Mouse (Mus musculus): ENCODE measurements around the gene Prom2. TPM values are rescaled to one million over a fixed set of nuclear protein-coding genes. Genes with fewer than 3 reads are reported as not detected.
A peak's percentile ranks its signal among the peaks of the same experiment; 100 is the strongest.

Gene Prom2
- total RNA-seq, 2 experiments from 2014 or later = 0.38 TPM; not detected in 1

- no peak for DNase-seq (ENCODE audit: low spot score in 2 of 2)
Measured at GRCm38 (mm10) chr2:127525004-127525775, 16.1 kb downstream of the Prom2 start.

DNA sequence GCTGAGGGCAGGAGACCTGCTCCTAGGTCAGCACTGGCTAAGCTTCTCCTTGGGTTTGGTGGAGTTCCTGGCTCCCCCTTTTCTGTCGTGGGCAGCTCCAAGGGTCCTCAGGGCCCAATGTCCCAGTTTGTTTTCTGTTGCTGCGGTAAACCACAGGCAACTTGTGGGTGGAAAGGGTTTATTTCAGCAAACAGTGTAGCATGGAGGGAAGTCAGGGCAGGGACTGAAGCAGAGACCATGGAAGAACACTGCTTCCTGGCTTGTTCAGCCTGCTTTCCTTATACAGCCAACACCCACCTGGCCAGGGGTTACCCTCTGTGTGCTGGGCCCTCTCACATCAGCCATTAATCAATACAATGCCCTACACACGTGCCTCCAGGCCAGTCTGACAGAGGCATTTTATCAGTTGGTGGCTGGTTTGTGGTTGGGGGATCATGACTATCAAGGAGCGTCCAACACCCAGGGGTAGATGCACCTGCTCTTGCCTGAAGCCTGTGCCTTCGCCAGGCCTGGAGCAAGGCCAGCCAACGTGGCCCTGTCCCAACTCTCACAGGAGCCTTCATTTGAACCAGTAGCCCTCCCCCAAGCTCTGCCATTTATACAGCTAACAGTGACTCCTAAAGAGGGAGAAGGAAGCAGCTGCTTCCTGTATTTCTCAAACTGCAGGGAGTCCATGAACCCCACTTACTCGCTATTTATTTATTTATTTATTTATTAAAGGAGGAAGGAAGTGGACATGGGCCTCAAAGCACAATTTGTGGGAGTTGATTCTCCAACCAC lies 17.1 kb downstream of the Prom2 start:
- peak in 1 of 2 experiments; percentile 59 for DNase-seq (ENCODE audit: low spot score in 2 of 2)

- DNase-seq (ENCODE audit: low spot score in 2 of 2) = peak; percentile 76 to 82
Measured at GRCm38 (mm10) chr2:127522006-127522441, 19.2 kb downstream of the Prom2 start, which contains the start of gene Kcnip3. Kcnip3 (minus strand) TSS chr2:127522094.

- DNase-seq (ENCODE audit: low spot score in 2 of 2) = peak; percentile 62 to 76
Measured at GRCm38 (mm10) chr2:127521172-127522005, 19.9 kb downstream of the Prom2 start.

- DNase-seq (ENCODE audit: low spot score in 2 of 2) = no peak
Measured at GRCm38 (mm10) chr2:127520123-127520522, 21.1 kb downstream of the Prom2 start.

- no peak for DNase-seq (ENCODE audit: low spot score in 2 of 2)
Measured at GRCm38 (mm10) chr2:127519308-127519707, 22.0 kb downstream of the Prom2 start.

DNA sequence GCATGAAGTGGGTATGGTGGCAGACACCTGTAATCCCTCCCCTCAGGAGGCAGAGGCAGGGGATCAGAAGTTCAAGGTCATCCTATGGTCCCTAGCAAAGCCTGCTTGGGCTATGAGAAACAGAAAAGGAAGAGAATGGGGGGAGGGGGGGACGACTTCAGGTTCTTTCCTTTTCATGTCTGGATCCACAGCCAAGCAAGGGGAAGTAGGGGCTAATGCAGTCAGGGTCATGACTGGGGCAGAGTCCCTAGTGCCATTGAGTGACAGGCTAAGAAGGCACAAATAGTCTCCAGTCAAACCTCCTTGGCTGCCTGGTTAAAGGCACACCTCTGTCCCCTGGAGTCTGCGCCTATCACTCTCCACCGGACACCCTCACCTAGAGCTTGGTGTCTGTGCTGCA lies 22.4 kb downstream of the Prom2 start:
- no peak for DNase-seq (ENCODE audit: low spot score in 2 of 2)

DNA sequence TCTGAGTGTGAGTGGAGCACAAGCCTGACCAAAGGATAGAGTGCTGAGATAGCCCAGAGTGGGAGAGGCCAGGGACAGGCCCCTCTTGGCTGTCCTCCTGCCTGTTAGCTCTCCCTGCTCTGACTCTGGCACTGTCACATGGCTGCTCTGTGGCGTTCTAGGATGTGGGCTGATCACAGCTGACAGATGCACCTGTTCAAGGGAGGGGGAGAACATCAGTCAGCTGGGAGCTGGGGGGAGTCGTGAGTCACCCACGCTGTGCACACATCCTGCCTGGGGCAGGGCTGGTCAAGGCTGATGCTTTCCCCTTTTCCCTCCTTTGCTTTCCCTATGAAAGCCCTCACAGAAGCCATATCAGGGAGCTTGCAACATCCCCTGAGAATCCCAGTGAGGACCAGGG lies 23.0 kb downstream of the Prom2 start:
- DNase-seq (ENCODE audit: low spot score in 2 of 2) = no peak

GRCm38 (mm10) chr2:127517081-127517480 lies 24.2 kb downstream of the Prom2 start:
- DNase-seq (ENCODE audit: low spot score in 2 of 2) = peak in 1 of 2 experiments; percentile 53

DNA sequence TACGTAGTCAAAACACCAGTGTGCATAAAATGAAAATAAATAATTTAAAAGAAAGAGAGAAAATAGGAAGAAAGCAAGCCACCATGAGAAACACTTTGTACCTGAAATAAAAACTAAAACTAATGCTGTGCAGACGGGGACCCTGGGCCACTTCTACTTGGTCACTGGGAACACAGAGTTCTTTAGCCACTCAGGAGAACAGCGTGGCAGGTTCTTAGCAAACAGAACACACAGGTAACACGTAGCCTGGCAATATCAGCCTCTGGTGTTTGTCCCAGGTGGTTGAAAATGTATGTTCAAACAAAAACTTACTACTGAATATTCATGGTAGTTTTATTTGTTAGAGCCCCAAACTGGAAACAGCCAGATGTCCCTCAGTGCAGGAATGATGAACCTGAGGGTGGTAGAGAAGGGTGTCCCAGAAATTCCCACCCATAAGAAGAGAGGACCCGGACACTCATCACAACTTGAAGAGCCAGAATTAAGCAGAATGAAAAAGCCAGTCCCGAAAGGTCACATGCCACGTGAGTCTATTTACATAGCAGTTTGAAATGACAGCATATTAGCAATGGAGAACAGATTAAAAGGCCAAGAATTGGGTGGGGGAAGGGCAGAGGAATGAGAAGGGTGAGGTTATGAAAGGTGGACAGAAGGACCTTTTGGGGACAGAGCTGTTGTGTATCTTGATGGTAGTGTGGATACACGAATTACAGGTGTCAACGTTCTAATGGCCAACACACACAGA lies 26.7 kb downstream of the Prom2 start:
- no peak for DNase-seq (ENCODE audit: low spot score in 2 of 2)

GRCm38 (mm10) chr2:127513244-127513643 lies 28.0 kb downstream of the Prom2 start:
- DNase-seq (ENCODE audit: low spot score in 2 of 2) = no peak

- DNase-seq (ENCODE audit: low spot score in 2 of 2) = no peak
Measured at GRCm38 (mm10) chr2:127511426-127511825, 29.8 kb downstream of the Prom2 start.

DNA sequence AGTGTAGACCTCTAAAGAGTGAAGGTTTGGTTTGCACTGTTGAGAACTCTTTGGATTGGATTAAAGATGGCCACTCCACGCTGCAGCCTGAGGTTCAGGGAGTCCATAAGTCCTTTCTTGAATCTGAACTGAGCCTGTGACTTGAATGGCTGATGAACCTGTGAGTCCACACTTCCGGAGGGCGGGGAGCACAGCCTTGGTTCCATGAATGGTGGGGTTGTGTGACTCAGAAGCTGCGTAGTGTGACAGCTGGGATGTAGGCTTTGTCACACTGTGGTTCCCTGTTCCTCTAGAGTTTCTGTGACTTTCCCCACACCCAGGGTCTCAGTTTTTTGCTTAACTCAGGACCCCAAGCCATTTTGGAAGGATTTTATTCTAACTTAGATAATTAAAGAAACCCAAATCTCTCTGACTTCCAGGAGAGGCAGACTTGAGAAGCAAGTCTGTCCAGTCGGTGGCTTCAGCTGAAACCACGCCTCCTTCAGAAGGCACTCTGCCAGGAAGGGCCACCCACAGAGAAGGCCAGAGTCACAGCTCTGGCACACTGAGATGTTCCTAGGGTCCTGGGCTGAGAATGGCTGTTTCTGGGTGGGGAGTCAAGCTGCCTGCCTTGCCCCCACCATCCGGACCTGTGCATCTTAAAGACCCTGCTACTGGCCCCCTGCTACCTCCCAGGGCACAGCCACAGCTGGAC lies 33.2 kb downstream of the Prom2 start:
- DNase-seq (ENCODE audit: low spot score in 2 of 2) = peak in 1 of 2 experiments; percentile 58

DNA sequence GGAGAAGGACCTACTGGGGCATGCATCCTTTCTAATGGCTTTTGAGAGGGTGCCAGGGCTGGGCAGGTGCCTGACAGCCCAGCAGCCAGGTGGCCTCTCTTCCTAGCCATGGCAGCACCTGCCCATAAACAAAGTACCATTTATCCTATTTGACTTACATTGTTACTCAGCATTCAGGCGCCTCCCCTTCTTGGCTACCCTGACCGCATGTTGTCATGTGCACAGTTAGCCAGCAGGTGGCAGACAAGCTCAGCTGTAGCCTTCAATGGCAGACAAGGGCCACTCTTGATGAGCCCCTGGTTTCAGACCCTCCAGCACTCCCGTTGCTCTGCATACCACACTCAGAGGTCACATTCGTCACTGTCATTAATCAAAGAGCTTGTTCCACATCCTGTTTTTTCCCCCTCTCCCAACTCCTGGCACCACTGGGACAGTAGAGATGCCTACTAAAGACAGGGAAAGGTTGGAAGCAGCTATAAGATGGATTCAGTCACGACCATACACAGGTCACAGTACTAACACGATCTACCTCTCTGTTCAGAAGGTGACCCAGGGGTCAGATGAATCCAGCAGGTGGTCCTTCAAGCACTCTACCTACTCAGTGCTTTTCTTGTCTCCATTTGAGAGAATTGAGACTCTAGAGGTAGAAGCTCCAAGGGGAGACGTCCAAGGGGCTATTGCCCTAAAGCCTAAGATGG lies 34.0 kb downstream of the Prom2 start:
- DNase-seq (ENCODE audit: low spot score in 2 of 2) = peak; percentile 86 to 89

DNA sequence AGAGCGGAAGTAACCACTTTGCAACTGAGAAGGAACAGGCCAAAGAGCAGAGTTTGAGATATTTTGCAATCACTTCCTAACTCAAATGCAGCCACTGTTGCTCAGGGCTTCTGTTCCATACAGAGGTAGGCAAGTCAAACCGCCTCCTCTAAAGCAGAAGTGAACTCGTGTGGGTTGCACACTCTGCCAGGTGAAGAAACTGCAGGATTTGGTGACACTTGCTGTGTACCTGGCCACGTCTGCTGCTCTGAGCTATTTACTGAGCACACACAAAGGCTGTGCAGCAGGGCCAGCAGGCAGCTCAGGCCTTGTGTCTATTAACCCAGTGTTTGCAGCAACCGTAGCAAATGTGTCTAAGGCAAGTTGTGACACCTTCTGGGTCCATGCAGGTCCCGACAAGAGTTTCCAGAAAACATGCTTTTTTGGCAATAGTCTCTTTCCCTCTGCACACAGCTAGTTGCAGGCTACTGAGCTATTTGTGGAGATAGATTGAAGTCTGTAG lies 35.1 kb downstream of the Prom2 start:
- DNase-seq (ENCODE audit: low spot score in 2 of 2) = no peak

GRCm38 (mm10) chr2:127505196-127505595 lies 36.1 kb downstream of the Prom2 start:
- no peak for DNase-seq (ENCODE audit: low spot score in 2 of 2)

- peak in 1 of 2 experiments; percentile 77 for DNase-seq (ENCODE audit: low spot score in 2 of 2)
Measured at GRCm38 (mm10) chr2:127503751-127504549, 37.3 kb downstream of the Prom2 start.

DNA sequence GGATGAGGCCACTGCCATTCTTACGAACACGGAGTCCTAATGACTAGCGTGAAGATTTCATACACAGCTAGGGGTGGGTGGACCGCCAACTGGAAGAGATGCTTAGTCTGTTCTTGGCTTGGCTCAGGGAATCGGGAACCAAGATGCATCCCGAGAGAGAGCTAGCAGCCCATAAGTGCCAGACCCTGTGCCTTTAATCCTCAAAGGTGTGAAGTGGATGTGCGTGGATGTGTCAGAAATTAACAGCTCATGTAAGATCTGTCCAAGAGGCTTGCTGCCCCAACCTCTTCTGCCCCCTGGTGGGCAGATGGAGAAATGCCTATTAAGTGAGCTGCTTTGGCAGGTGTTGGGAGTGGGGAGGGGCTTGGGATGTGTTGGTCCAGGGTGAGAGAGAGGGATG lies 40.2 kb downstream of the Prom2 start:
- DNase-seq (ENCODE audit: low spot score in 2 of 2) = peak; percentile 51 to 62
